Mouse (Mus musculus) urinary bladder, postnatal 10 days (tissue): ENCODE measurements around the gene Lemd1.

Source experiments
- DNase-seq: peaks from one replicate; pipeline ENCODE4 v3.0.0; 2022; ENCODE audit warnings: low spot score

The Lemd1 gene

GRCm38 (mm10) chr1:132165859-132166258 is 25.4 kb upstream of the Lemd1 start:
- DNase-seq, result no peak

GRCm38 (mm10) chr1:132168115-132168767 is 23.0 kb upstream of the Lemd1 start:
- no peak for DNase-seq

- no peak for DNase-seq
Measured at GRCm38 (mm10) chr1:132170698-132171097, 20.5 kb upstream of the Lemd1 start.

- DNase-seq, result no peak
Measured at GRCm38 (mm10) chr1:132171619-132172018, 19.6 kb upstream of the Lemd1 start.

- DNase-seq, result no peak
Measured at GRCm38 (mm10) chr1:132186303-132186702, 4.9 kb upstream of the Lemd1 start.

GRCm38 (mm10) chr1:132188442-132189066 is 2.7 kb upstream of the Lemd1 start:
- no peak for DNase-seq

- DNase-seq, result no peak
Measured at GRCm38 (mm10) chr1:132189231-132189630, 2.0 kb upstream of the Lemd1 start.

GRCm38 (mm10) chr1:132190040-132190513 is 1.2 kb upstream of the Lemd1 start:
- no peak for DNase-seq

- no peak for DNase-seq
Measured at GRCm38 (mm10) chr1:132190621-132191092, 574 bp upstream of the Lemd1 start.

GRCm38 (mm10) chr1:132191786-132192680 is 802 bp downstream of the Lemd1 start:
- no peak for DNase-seq

- no peak for DNase-seq
Measured at GRCm38 (mm10) chr1:132193806-132194205, 2.6 kb downstream of the Lemd1 start.

- no peak for DNase-seq
Measured at GRCm38 (mm10) chr1:132194624-132195023, 3.4 kb downstream of the Lemd1 start.

- no peak for DNase-seq
Measured at GRCm38 (mm10) chr1:132195100-132195499, 3.9 kb downstream of the Lemd1 start.

GRCm38 (mm10) chr1:132195681-132196080 is 4.5 kb downstream of the Lemd1 start:
- no peak for DNase-seq

- no peak for DNase-seq
Measured at GRCm38 (mm10) chr1:132196337-132196736, 5.1 kb downstream of the Lemd1 start.

- DNase-seq, result no peak
Measured at GRCm38 (mm10) chr1:132197666-132198065, 6.4 kb downstream of the Lemd1 start.

- DNase-seq, result no peak
Measured at GRCm38 (mm10) chr1:132198401-132199071, 7.3 kb downstream of the Lemd1 start.

GRCm38 (mm10) chr1:132199244-132199643 is 8.0 kb downstream of the Lemd1 start:
- no peak for DNase-seq

- no peak for DNase-seq
Measured at GRCm38 (mm10) chr1:132199934-132200333, 8.7 kb downstream of the Lemd1 start.

GRCm38 (mm10) chr1:132200562-132201510 is 9.6 kb downstream of the Lemd1 start:
- no peak for DNase-seq

- no peak for DNase-seq
Measured at GRCm38 (mm10) chr1:132201511-132201860, 10.3 kb downstream of the Lemd1 start.
